Mouse (Mus musculus) thymus, adult 2 months (tissue): ENCODE measurements around the gene Smok2a.
"Not testable (repeated sequence)": the region's sequence is repeated elsewhere in the genome, so short reads cannot be mapped to it uniquely, and the experiment has no call there.

Experiments
- CTCF ChIP-seq: fragments of 200-500 bp; IDR thresholded peaks from 2 replicates; pipeline ENCODE4 v1.5.1; 2012; ENCODE audit warnings: mild to moderate bottlenecking, control low read depth, low read length, moderate library complexity, borderline replicate concordance; ENCODE audit not compliant: control insufficient read depth, poor library complexity, insufficient read depth; ENCODE audit errors: extremely low read depth
- POLR2A ChIP-seq: fragments of 200-500 bp; IDR thresholded peaks from 2 replicates; pipeline ENCODE4 v1.6.1; 2012; ENCODE audit warnings: mild to moderate bottlenecking, low read length, control low read depth, moderate library complexity; ENCODE audit not compliant: control insufficient read depth, poor library complexity, insufficient read depth; ENCODE audit errors: extremely low read depth

DNA sequence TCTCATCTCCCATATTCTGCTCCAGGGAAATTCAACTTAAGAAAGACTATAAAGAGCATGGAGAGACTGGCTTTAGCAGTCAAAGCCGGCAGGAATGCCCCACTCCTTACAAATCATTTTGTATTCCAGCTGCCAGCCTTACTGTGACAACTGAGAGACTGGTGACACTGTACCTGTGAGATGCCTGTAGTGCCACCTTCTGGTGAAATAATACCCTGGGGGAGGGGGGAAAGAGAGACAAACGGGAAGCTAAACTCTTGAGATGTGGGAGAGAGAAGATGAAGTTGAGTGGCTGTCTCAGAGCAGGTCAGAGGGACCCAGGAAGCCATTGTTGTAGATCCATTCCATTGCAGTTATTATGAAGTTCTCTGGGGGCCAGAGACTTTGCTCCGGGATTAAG is 47.0 kb upstream of the Smok2a start:
- TF ChIP-seq CTCF, POLR2A: not testable (repeated sequence)
